Mouse (Mus musculus): ENCODE data around the gene Rgp1.
A peak's percentile ranks its signal among the peaks of the same experiment; 100 is the strongest.
"Not testable (repeated sequence)": the region's sequence is repeated elsewhere in the genome, so short reads cannot be mapped to it uniquely, and the experiment has no call there.

Rgp1 gene

DNA sequence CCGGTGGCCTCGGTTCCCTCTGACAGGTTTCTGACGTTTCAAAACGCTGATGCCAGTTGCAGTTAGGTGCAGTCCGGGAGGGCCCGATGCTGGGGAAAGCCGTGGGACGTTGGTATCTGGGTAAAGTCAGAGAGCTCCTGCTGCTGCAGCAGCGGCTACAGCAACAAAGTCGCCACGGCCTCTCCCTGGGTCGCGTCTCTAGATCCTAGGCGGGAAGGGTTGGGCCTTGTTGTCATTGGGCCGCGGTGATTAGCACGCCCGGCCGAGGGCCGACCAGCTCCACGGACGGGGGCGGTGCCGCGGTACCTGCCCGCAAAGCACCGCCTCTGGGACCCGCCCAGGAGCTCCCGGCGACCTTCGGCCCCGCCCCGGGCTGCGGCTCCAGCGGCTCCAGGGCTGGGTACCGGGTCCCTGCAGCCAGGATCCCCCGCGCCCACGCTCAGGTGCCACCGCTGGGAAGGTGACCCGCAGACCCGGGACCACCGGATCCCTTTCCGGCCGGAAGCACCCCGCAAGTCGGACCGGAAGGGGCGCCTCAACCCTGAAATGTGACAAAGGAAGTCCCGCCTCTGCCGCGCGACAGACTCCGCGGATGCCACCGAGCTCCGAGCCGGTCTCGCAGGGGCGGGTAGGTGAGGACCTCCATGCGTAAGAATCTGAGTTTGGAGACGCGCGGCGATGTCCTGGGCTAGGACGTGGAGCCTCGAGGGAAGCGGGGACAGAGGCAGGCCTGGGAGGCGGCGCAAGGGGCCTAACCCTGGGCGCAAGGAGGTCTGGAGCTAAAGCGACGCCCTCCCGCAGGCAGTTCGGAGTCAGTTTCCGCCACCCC is at the start of gene Rgp1, which contains the start of gene Gba2:
Gene Rgp1, plus strand, starts transcription at position 340 of the 829 bp plus-strand sequence.
Gene Gba2, minus strand, starts transcription at position 498 of the 829 bp plus-strand sequence.
- peak; percentile 86 for DNase-seq (ENCODE audit: low spot score)

GRCm38 (mm10) chr4:43530081-43530501 is 48.4 kb upstream of the Rgp1 start:
- DNase-seq (ENCODE audit: low spot score) = no peak

GRCm38 (mm10) chr4:43530581-43530980 is 47.9 kb upstream of the Rgp1 start:
- peak; percentile 40 for DNase-seq (ENCODE audit: low spot score)

- peak; percentile 54 for DNase-seq (ENCODE audit: low spot score)
These were observed 45.2 kb upstream of the Rgp1 start for GRCm38 (mm10) chr4:43533270-43533669.

DNA sequence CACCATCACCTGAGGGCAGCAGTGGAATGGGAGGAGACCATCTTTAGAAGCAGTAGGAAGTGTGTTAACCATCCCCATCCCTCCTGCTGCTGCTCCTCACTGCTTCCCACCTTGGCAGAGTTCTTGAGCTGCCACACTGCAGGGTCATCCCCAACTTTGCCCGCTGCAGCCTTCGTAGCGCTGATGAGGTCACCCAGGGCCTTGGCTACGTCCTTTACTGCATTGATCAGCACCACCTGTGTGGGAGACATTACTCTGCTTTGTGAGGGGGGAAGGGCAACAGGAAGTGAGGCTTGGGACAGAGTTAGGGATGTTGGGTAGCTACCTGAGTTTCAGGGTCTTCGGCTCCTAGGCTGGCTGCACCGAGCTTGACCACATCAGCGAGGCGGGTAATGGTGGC is 42.9 kb upstream of the Rgp1 start:
- DNase-seq (ENCODE audit: low spot score) = no peak

DNA sequence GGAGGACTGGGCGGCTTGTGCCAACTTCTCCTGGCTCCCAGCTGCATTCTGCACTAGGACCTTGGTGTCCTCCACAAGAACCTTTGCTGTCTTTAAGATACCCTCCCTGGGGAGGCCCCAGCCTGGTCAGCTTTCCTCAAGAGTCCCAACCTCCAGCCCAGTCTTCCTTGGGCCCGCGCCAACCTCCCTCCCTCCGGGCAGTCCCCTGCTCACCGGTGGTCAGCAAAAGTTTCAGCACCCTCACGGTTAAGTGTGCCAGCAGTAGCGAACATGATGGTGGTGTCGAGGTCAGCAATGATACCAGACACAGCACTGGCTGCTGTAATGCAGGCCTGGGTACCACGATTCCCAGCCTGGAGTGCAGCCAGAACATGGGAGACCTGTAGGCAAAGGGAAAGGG is 42.5 kb upstream of the Rgp1 start:
- no peak for DNase-seq (ENCODE audit: low spot score)

GRCm38 (mm10) chr4:43542044-43542443 is 36.5 kb upstream of the Rgp1 start:
- DNase-seq (ENCODE audit: low spot score) = no peak

- DNase-seq (ENCODE audit: low spot score) = peak; percentile 48
These were observed 32.0 kb upstream of the Rgp1 start for GRCm38 (mm10) chr4:43546375-43547047.

- DNase-seq (ENCODE audit: low spot score) = no peak
These were observed 31.4 kb upstream of the Rgp1 start for GRCm38 (mm10) chr4:43547160-43547559.

- DNase-seq (ENCODE audit: low spot score) = no peak
These were observed 29.5 kb upstream of the Rgp1 start for GRCm38 (mm10) chr4:43549055-43549454.

DNA sequence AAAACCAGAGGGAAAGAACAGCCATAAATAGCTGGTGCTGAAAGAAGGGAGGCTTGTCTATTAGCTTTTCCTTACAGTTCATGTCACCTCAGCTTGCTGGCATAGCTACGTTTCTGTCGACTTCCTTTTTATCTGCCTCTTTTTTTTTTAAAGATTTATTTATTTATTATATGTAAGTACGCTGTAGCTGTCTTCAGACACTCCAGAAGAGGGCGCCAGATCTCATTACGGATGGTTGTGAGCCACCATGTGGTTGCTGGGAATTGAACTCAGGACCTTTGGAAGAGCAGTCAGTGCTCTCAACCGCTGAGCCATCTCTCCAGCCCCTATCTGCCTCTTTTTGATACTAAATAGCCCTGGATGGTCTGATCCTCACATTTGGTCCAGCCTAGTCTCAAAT is 26.7 kb upstream of the Rgp1 start:
- not testable (repeated sequence) for DNase-seq (ENCODE audit: low spot score)

DNA sequence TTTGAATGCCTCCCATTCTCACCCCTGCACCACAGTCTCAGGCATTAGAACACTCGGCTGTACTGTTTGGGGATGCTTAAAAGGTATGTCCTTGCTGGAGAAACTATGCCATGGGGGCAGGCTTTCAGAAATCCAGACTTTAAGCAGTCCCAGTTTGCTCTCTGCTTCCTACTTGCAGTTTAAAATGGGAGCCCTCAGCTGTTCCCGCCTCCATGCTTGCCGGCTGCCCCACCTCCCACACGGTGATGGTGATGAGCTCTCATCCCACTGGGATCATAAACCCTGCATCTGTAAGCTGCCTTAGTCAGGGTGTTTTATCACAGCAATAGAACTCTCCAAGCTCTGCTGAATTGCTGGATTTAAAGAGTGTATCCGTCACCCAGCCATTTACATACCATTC is 26.1 kb upstream of the Rgp1 start:
- DNase-seq (ENCODE audit: low spot score) = no peak

DNA sequence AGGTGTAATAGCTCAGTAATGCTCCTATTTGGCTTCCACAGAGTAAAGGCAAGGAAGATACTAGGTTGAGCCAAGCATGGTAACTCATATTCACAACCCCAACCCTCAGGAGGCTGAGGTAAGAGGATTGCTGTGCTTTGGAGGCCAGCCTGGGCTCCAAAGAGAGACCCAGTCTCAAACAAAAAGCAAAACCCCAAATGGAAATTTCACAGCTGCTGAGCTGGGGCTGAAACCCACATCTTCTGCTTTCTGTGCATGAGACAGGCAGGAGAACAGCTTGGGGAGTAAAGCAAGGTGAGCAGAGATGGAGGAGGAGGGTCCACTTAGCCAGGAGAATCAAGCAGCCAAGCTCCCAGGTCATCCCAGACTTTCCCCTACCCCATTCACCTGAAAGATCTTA is 24.6 kb upstream of the Rgp1 start:
- no peak for DNase-seq (ENCODE audit: low spot score)

- DNase-seq (ENCODE audit: low spot score) = no peak
These were observed 22.6 kb upstream of the Rgp1 start for GRCm38 (mm10) chr4:43555926-43556325.

DNA sequence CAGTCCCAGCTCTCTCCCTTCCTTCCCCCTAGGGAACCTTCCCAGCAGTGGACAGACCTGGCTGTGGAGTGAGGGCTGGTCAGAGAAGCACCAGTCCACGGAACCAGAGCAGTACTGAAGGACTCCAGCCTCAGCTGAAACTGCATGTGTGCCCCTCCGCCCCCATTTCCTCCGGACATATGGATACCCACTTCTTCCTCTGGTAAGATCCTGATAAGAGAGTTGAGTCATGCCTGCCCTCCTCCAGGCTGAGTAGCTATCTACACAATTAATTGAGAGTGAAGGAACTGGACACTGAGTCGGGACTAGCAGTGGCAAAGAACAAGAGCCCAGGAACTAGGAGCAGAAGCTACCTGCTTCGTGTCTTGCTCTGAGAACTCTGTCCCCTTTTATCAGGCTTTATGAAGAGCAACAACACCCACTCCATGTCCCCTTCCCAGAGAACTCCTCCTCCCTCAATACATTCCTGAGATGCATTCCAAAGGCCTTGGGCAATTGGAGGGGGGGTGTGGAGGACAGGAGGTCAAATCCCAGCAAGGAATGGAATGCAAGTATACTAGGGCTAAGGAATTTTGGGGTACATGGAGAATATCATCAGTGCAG is 20.4 kb upstream of the Rgp1 start:
- peak; percentile 37 for DNase-seq (ENCODE audit: low spot score)

DNA sequence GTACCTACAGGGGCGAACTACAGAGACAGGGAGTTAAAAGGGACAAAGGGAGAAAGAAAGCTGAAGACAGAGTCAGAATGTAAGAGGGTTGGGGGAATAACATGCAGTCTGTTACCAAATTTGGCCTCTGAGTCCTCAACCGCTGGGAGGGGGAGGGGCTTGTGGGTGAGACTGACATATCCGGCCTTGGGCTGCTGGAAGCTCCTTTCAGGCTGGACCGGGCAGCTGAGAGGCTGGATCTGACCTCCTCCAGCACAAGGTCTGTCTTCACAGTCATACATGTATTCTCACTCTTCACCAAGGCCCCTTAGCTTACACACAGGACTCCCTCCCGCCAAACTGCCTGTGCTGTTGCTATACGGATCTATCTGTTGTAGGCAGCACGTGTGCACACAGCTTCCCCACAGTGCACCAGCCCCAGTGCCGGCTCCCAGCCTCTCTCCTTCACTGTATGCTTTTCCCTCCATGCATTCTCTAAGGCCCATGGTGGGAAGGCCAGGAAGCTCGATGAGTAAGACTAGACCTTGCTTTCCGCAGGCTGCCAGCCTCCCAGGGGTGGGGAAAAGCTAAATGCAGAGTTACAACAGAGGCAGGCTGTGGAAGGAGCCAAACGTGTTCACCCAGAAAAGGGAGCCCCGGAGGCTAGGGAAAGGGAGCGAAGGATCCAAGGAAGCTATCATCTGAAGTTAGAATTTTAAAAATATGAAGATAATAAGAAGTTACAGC is 19.7 kb upstream of the Rgp1 start:
- DNase-seq (ENCODE audit: low spot score) = peak; percentile 67

DNA sequence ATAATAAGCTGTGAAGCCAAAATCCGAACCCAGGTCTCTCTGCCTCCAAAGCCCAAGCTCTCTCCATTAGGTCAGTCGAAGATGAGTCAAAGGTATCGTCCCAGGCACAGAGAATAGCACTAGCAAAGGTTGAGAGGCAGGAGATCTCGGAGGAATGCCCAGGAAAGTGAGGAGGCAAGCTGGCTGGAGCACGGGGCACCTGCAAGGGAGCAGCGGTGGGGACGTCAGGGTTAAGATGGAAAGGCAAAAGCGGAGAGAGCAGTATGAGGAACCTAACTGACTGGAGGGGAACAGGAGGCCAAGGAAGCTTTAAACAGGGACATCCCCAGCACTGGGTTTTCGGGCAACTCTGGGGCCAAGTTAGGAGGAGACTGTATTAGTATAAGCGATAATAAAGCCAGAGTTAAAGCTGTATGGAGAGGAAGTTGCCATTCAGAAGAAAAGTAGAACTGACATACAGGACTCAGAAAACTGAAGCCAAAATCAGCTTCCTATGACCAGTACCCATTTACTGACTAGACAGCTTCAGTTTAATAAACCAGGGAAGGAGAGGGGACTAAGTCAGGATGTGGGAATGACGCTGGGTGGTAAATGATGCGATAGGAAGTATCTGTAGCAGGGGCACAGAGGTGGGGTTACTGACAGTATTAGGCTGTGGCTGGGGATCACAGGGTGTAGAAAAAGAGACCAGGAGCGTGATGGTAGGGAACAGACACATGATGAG is 18.8 kb upstream of the Rgp1 start:
- no peak for DNase-seq (ENCODE audit: low spot score)

DNA sequence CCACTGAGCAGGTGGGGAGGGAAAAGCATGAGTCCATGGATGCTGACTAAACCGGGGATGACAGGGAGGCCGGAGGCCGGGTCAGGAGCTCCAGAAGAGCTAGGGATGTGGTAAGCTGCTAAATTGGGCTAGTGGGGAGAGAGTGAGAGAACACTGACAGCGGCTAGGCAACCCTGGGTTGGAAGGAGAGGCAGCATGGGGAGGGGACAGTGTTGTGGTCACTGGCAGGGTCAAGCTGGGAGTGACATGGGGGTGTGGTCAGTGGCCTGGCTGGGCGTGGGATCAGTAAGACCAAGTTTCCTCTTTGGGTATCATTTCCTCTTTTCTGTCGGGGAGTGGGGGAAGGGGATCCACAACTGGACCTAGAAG is 18.3 kb upstream of the Rgp1 start:
- no peak for DNase-seq (ENCODE audit: low spot score)

- DNase-seq (ENCODE audit: low spot score) = no peak
These were observed 17.5 kb upstream of the Rgp1 start for GRCm38 (mm10) chr4:43560976-43561375.

DNA sequence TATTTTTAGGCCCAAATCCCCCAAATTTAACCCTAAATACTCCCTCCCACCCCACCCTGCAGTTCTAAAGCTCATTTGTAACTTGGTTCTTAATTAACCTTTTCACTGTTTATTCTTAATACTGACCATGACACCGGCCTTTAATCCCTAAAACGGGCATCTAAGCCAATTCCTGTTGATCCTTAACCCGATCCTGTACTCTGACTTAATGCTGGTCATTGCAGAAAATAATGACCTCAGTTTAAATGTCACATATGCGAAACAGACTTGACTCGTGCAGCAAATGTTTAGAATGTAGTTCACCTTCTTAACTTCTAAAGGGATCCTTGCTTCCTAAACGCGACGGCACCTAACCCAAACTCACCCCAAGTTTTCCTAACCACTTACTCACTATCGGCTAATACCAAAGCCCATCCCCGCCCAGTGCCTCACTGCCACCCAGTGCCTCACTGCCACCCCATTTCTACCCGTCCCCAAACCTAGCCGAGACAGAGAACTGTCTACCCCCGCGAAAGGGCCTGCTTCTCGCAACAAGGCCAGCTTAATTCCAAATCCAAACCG is 17.0 kb upstream of the Rgp1 start:
- DNase-seq (ENCODE audit: low spot score) = no peak
